Mouse (Mus musculus) G1E-ER4 (cell line): ENCODE results near the gene Smarcd1. TPM values are rescaled to one million over a fixed set of nuclear protein-coding genes. Genes with fewer than 3 reads are reported as not detected.

Experiments
- GATA1 ChIP-seq: IDR thresholded peaks from one replicate; pipeline ENCODE4 v1.8.0; 2012; ENCODE audit warnings: low read length, inconsistent platforms
- polyA plus RNA-seq: library from polyadenylated mRNA; stranded (reverse); fragments of >175 nt; gene quantifications from 2 replicates; pipeline ENCODE4 v1.2.3, GENCODE M21; 2012

The Smarcd1 gene
- polyA plus RNA-seq, 1 experiment, result 42.8 TPM

- no peak for TF ChIP-seq GATA1
Measured at GRCm38 (mm10) chr15:99718461-99719021, 16.6 kb downstream of the Smarcd1 start.

- TF ChIP-seq GATA1, result no peak
Measured at GRCm38 (mm10) chr15:99719865-99720264, 17.9 kb downstream of the Smarcd1 start.

- TF ChIP-seq GATA1, result no peak
Measured at GRCm38 (mm10) chr15:99721921-99722743, 20.2 kb downstream of the Smarcd1 start.

- TF ChIP-seq GATA1, result no peak
Measured at GRCm38 (mm10) chr15:99723120-99723514, 21.2 kb downstream of the Smarcd1 start.

GRCm38 (mm10) chr15:99723515-99724291 lies 21.8 kb downstream of the Smarcd1 start:
- no peak for TF ChIP-seq GATA1

- TF ChIP-seq GATA1, result no peak
Measured at GRCm38 (mm10) chr15:99724292-99725021, 22.5 kb downstream of the Smarcd1 start.

- TF ChIP-seq GATA1, result no peak
Measured at GRCm38 (mm10) chr15:99725341-99726155, 23.6 kb downstream of the Smarcd1 start, which contains the start of gene Cox14. Cox14 (plus strand) TSS chr15:99725618.

GRCm38 (mm10) chr15:99726549-99726948 lies 24.6 kb downstream of the Smarcd1 start:
- no peak for TF ChIP-seq GATA1

GRCm38 (mm10) chr15:99727525-99727924 lies 25.6 kb downstream of the Smarcd1 start:
- no peak for TF ChIP-seq GATA1

- no peak for TF ChIP-seq GATA1
Measured at GRCm38 (mm10) chr15:99728211-99728610, 26.3 kb downstream of the Smarcd1 start.

- no peak for TF ChIP-seq GATA1
Measured at GRCm38 (mm10) chr15:99729056-99729783, 27.3 kb downstream of the Smarcd1 start.

- no peak for TF ChIP-seq GATA1
Measured at GRCm38 (mm10) chr15:99731167-99731566, 29.2 kb downstream of the Smarcd1 start.

GRCm38 (mm10) chr15:99731678-99732077 lies 29.7 kb downstream of the Smarcd1 start:
- TF ChIP-seq GATA1, result no peak

GRCm38 (mm10) chr15:99733186-99733585 lies 31.3 kb downstream of the Smarcd1 start:
- no peak for TF ChIP-seq GATA1
